Mouse (Mus musculus) frontal cortex, postnatal 10 days (tissue): Measurements from ENCODE around the gene Pelp1.

Source experiments
- DNase-seq, 2 experiments: peaks; one replicate each; pipeline ENCODE4 v3.0.0; 2022; ENCODE audit warnings: low spot score in 2 of 2, mixed read lengths in 1 of 2

Gene Pelp1

GRCm38 (mm10) chr11:70409594-70410296, at the start of gene Pelp1:
Pelp1 (minus strand) TSS chr11:70410031.
- peak; percentile 90 to 93 for DNase-seq

GRCm38 (mm10) chr11:70458688-70459600, 49.1 kb upstream of the Pelp1 start, which contains the start of gene Zmynd15:
Zmynd15 (plus strand) TSS chr11:70459433.
- DNase-seq: no peak

- DNase-seq: no peak
Observed at GRCm38 (mm10) chr11:70453261-70454044, 43.6 kb upstream of the Pelp1 start.

- DNase-seq: peak; percentile 90 to 91
Observed at GRCm38 (mm10) chr11:70451797-70452498, 42.1 kb upstream of the Pelp1 start, which contains the start of gene Med11. Med11 (plus strand) TSS chr11:70451919.

- no peak for DNase-seq
Observed at GRCm38 (mm10) chr11:70450926-70451325, 41.1 kb upstream of the Pelp1 start.

GRCm38 (mm10) chr11:70447373-70447772, 37.5 kb upstream of the Pelp1 start:
- no peak for DNase-seq

GRCm38 (mm10) chr11:70446756-70447155, 36.9 kb upstream of the Pelp1 start:
- DNase-seq: no peak

GRCm38 (mm10) chr11:70444667-70445066, 34.8 kb upstream of the Pelp1 start:
- DNase-seq: no peak

GRCm38 (mm10) chr11:70443964-70444363, 34.1 kb upstream of the Pelp1 start:
- no peak for DNase-seq

- DNase-seq: no peak
Observed at GRCm38 (mm10) chr11:70441882-70442281, 32.1 kb upstream of the Pelp1 start.

GRCm38 (mm10) chr11:70440637-70441036, 30.8 kb upstream of the Pelp1 start:
- no peak for DNase-seq

GRCm38 (mm10) chr11:70438728-70439374, 29.0 kb upstream of the Pelp1 start:
- DNase-seq: no peak

GRCm38 (mm10) chr11:70437426-70437825, 27.6 kb upstream of the Pelp1 start:
- DNase-seq: no peak

GRCm38 (mm10) chr11:70435476-70435875, 25.6 kb upstream of the Pelp1 start:
- no peak for DNase-seq

GRCm38 (mm10) chr11:70433951-70434350, 24.1 kb upstream of the Pelp1 start:
- DNase-seq: no peak

GRCm38 (mm10) chr11:70433569-70433943, 23.7 kb upstream of the Pelp1 start:
- DNase-seq: no peak

- DNase-seq: no peak
Observed at GRCm38 (mm10) chr11:70432895-70433568, 23.2 kb upstream of the Pelp1 start.

- peak; percentile 98 for DNase-seq
Observed at GRCm38 (mm10) chr11:70432048-70432894, 22.4 kb upstream of the Pelp1 start, which contains the start of gene Arrb2. Arrb2 (plus strand) TSS chr11:70432635.

- DNase-seq: no peak
Observed at GRCm38 (mm10) chr11:70431574-70431973, 21.7 kb upstream of the Pelp1 start.
